Comparison of ENCODE assay signal across 12 mouse cellular contexts in the genomic region with DNA sequence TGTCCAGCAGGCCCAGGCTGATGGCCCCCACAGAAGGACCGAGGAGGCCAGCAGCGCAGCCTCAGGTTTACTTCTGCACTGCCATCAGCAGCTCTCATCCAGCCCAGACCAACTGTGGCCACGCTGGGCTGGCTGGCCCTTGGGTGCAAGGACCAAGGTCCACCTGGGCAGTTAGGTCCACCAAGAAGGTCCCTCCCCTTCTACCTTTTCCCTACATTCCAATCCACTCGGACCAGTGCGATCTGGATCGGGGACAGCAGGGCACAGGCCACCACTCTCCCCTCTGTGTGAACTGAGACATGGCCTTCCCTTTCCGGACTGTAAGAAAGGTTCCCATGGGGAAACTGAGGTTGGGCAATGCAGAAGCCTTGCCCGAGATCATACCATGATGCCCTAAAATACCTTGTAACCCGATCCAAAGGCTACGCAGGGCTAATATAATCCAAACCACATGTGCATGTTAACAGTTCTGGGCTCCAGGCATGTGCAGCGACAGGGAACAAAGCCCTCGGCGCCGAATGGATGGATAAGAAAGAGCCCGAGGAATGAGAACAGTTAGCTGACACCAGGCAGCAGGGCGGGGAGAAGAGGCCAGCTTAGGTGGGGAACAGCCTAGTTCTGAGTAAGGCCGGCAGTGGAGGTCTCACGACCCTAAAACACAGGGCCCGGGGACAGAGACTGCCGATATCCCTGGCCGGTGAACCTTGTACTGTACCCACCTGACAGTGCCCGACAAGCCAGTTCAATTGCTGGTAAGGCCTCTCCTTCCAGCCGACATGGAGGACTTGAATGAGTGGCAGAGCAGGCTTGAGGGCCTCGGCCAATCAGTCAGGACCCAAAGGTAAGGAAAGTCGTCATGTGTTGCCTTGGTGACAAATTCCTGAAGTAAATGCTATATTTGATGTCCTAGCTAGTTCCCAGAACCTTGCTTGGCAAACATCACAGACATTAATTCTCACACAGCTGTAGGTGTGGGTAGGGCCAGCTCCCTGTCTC. TPM values are rescaled to one million over a fixed set of nuclear protein-coding genes. Genes with fewer than 3 reads are reported as not detected.
A peak's percentile ranks its signal among the peaks of the same experiment; 100 is the strongest.
DNase-seq lines count a peak whose midpoint lies in the region; ATAC-seq and TF ChIP-seq lines count a peak whose summit lies in the region.
"Had no signal": no experiment of that assay in that cellular context is flagged by ENCODE, and none has a peak within 500 bp of the region (broad histone marks: within the 10 kb centered on the region; RNA-seq: fewer than 3 reads in every experiment).

No protein-coding gene starts in this region.

- no peak overlapping the region for H3K4me2 ChIP-seq in forebrain, postnatal 0 days (ENCODE audit: low read depth)
- H3K4me2 ChIP-seq in kidney, embryonic 15.5 days: no peak overlapping the region
- H3K4me2 ChIP-seq in liver, embryonic 14.5 days (ENCODE audit: low read depth): no peak overlapping the region

- H3K4me3 ChIP-seq in forebrain, embryonic 10.5 days: no peak overlapping the region
- no peak overlapping the region for H3K4me3 ChIP-seq in forebrain, postnatal 0 days (ENCODE audit: low read depth, low read length)
- no peak overlapping the region for H3K4me3 ChIP-seq in kidney, embryonic 15.5 days (replicated peaks)
- H3K4me3 ChIP-seq in liver, embryonic 14.5 days (ENCODE audit: insufficient read depth in 1 of 2, low read depth in 2 of 2, low read length in 2 of 2): no peak overlapping the region
- no peak overlapping the region for H3K4me3 ChIP-seq in cerebellum, adult 2 months (replicated peaks; ENCODE audit: insufficient read depth, low read depth, low read length)
- H3K4me3 ChIP-seq: erythroblast, embryonic 14.5 days; heart, adult 2 months had no signal

- no peaks in the 10 kb centered on the region for H3K9me3 ChIP-seq in forebrain, embryonic 10.5 days
- H3K9me3 ChIP-seq in forebrain, postnatal 0 days (ENCODE audit: low read length): no peaks in the 10 kb centered on the region
- H3K9me3 ChIP-seq in kidney, embryonic 15.5 days (replicated peaks): no peaks in the 10 kb centered on the region
- H3K9me3 ChIP-seq in liver, embryonic 14.5 days (ENCODE audit: control insufficient read depth, low read length): no peaks in the 10 kb centered on the region

- no peak for TF ChIP-seq POLR2A in cerebellum, adult 2 months (IDR thresholded peaks at IDR 0.05; ENCODE audit: borderline replicate concordance, insufficient read depth, low read length)

- no peak overlapping the region for H3K9ac ChIP-seq in forebrain, postnatal 0 days
- no peak overlapping the region for H3K9ac ChIP-seq in kidney, embryonic 15.5 days
- H3K9ac ChIP-seq in liver, embryonic 14.5 days (replicated peaks): no peak overlapping the region

- no peaks in the 10 kb centered on the region for H3K27me3 ChIP-seq in forebrain, embryonic 10.5 days (ENCODE audit: poor library complexity, severe bottlenecking)
- no peaks in the 10 kb centered on the region for H3K27me3 ChIP-seq in forebrain, postnatal 0 days (ENCODE audit: insufficient read depth, low read length)
- no peaks in the 10 kb centered on the region for H3K27me3 ChIP-seq in kidney, embryonic 15.5 days
- no peaks in the 10 kb centered on the region for H3K27me3 ChIP-seq in liver, embryonic 14.5 days (ENCODE audit: control insufficient read depth, insufficient read depth, low read length)
- no peaks in the 10 kb centered on the region for H3K27me3 ChIP-seq in cerebellum, adult 2 months (ENCODE audit: control insufficient read depth, insufficient read depth, low read length)
- H3K27me3 ChIP-seq: Patski had no signal

- no peak for ATAC-seq in forebrain, postnatal 0 days
- ATAC-seq in kidney, embryonic 15.5 days (replicated peaks; ENCODE audit: low FRiP score): peak; percentile 80
- ATAC-seq in liver, embryonic 14.5 days (ENCODE audit: insufficient read depth): peak; percentile 52; the same call in 1 of the 2 replicates
- ATAC-seq: Patski had no signal

- peaks cover 14% of the 10 kb centered on the region for H3K4me1 ChIP-seq in forebrain, embryonic 10.5 days
- H3K4me1 ChIP-seq in forebrain, postnatal 0 days (ENCODE audit: insufficient read depth): no peaks in the 10 kb centered on the region
- peaks cover 9% of the 10 kb centered on the region for H3K4me1 ChIP-seq in kidney, embryonic 15.5 days
- 0 out of 4 replicates have a peak, but pooled peaks cover 0 to 4% of the 10 kb centered on the region in 2 experiments for H3K4me1 ChIP-seq in liver, embryonic 14.5 days (replicated peaks; ENCODE audit: control insufficient read depth in 2 of 2, insufficient read depth in 2 of 2, low read length in 1 of 2)
- H3K4me1 ChIP-seq in cerebellum, adult 2 months (ENCODE audit: control insufficient read depth, insufficient read depth, low read length): no peaks in the 10 kb centered on the region

- DNase-seq in forebrain, embryonic 10.5 days (ENCODE audit: extremely low spot score, low spot score): no peak
- DNase-seq in forebrain, postnatal 0 days: no peak
- peak; percentile 36 for DNase-seq in embryo, embryonic 11.5 days (ENCODE audit: low read depth, low spot score)
- no peak for DNase-seq in liver, embryonic 14.5 days (ENCODE audit: low read depth in 3 of 3, low spot score in 3 of 3)
- DNase-seq in cerebellum, adult 2 months: no peak
- DNase-seq in thymus, postnatal 0 days (ENCODE audit: low spot score): no peak
- no peak for DNase-seq in left cerebral cortex, adult 11 months (ENCODE audit: low spot score)
- DNase-seq: heart, adult 2 months; midbrain, embryonic 14.5 days had no signal

- 70% methylated on average over 25 of the region's 25 CpGs for WGBS in forebrain, embryonic 10.5 days
- WGBS in forebrain, postnatal 0 days: 71% methylated on average over 25 of the region's 25 CpGs
- 47% methylated on average over 25 of the region's 25 CpGs for WGBS in kidney, embryonic 15.5 days
- 65% methylated on average over 25 of the region's 25 CpGs for WGBS in liver, embryonic 14.5 days (ENCODE audit: insufficient replicate concordance)
- 74% methylated on average over 25 of the region's 25 CpGs for WGBS in cerebellum, adult 2 months

- peak overlapping the region; percentile 56 for H3K27ac ChIP-seq in forebrain, embryonic 10.5 days
- no peak overlapping the region for H3K27ac ChIP-seq in forebrain, postnatal 0 days (ENCODE audit: low read depth, low read length)
- H3K27ac ChIP-seq in kidney, embryonic 15.5 days: peak overlapping the region; percentile 79
- H3K27ac ChIP-seq in liver, embryonic 14.5 days: no peak overlapping the region
- no peak overlapping the region for H3K27ac ChIP-seq in cerebellum, adult 2 months (ENCODE audit: insufficient read depth, low read length)
- H3K27ac ChIP-seq: heart, adult 2 months had no signal

- no peak for TF ChIP-seq CTCF in forebrain, postnatal 0 days (IDR thresholded peaks at IDR 0.05; ENCODE audit: low read depth)
- TF ChIP-seq CTCF in liver, embryonic 14.5 days (IDR thresholded peaks at IDR 0.05; ENCODE audit: low read depth): no peak
- no peak for TF ChIP-seq CTCF in cerebellum, adult 2 months (IDR thresholded peaks at IDR 0.05; ENCODE audit: borderline replicate concordance, insufficient read depth, low read depth, low read length)

- no peak for TF ChIP-seq EP300 in liver, embryonic 14.5 days (IDR thresholded peaks at IDR 0.05; ENCODE audit: low read depth)

- H3K36me3 ChIP-seq in forebrain, embryonic 10.5 days (replicated peaks): peaks cover 6% of the 10 kb centered on the region
- no peaks in the 10 kb centered on the region; the same call in 1 of the 2 replicates for H3K36me3 ChIP-seq in forebrain, postnatal 0 days (ENCODE audit: insufficient read depth)
- H3K36me3 ChIP-seq in kidney, embryonic 15.5 days: peaks cover under 1% of the 10 kb centered on the region; the same call in 1 of the 2 replicates
- no peaks in the 10 kb centered on the region for H3K36me3 ChIP-seq in liver, embryonic 14.5 days (replicated peaks; ENCODE audit: control insufficient read depth, insufficient read depth, low read depth)

RNA-seq across cellular contexts. Expression of gene Ptges2, which starts 13.0 kb away (rescaled TPM):
- polyA plus RNA-seq in forebrain, embryonic 10.5 days (2016; fragmentation: Nextera tagmentation; extraction: Ambion mirVana): 23.8 and 26.4 TPM in 2 replicates
- 32.1 and 37.5 TPM in 2 replicates for total RNA-seq in forebrain, postnatal 0 days (2014; rRNA removed)
- polyA plus RNA-seq in forebrain, postnatal 0 days (2015; fragmentation: Nextera tagmentation; extraction: Ambion mirVana): 54.9 and 58.6 TPM in 2 replicates
- polyA plus RNA-seq in kidney, embryonic 15.5 days (2015; fragmentation: Nextera tagmentation; extraction: Ambion mirVana): 30.5 and 31.2 TPM in 2 replicates
- polyA plus RNA-seq in liver, embryonic 14.5 days (2012; rRNA removed): 7.9 and 11.6 TPM in 2 replicates
- 11.4 and 14.0 TPM in 2 replicates for polyA plus RNA-seq in liver, embryonic 14.5 days (2014; fragmentation: Nextera tagmentation; extraction: Ambion mirVana)
- polyA plus RNA-seq in cerebellum, adult 2 months (2012; rRNA removed): 60.9 and 61.1 TPM in 2 replicates
- polyA plus RNA-seq in thymus, postnatal 0 days (2015; fragmentation: Nextera tagmentation; extraction: Ambion mirVana): 17.8 and 18.5 TPM in 2 replicates

RNA-seq across cellular contexts. Expression of gene Lcn2, which starts 20.7 kb away (rescaled TPM):
- not detected in 2 replicates for polyA plus RNA-seq in forebrain, embryonic 10.5 days (2016; fragmentation: Nextera tagmentation; extraction: Ambion mirVana)
- total RNA-seq in forebrain, postnatal 0 days (2014; rRNA removed): 0.54 and 1.2 TPM in 2 replicates
- polyA plus RNA-seq in forebrain, postnatal 0 days (2015; fragmentation: Nextera tagmentation; extraction: Ambion mirVana): 0.63 and 1.0 TPM in 2 replicates
- 6.8 and 9.1 TPM in 2 replicates for polyA plus RNA-seq in kidney, embryonic 15.5 days (2015; fragmentation: Nextera tagmentation; extraction: Ambion mirVana)
- 29.8 and 30.2 TPM in 2 replicates for polyA plus RNA-seq in liver, embryonic 14.5 days (2012; rRNA removed)
- polyA plus RNA-seq in liver, embryonic 14.5 days (2014; fragmentation: Nextera tagmentation; extraction: Ambion mirVana): 41.1 and 65.1 TPM in 2 replicates
- polyA plus RNA-seq in cerebellum, adult 2 months (2012; rRNA removed): 0.48 and 1.0 TPM in 2 replicates
- 4.3 and 6.3 TPM in 2 replicates for polyA plus RNA-seq in thymus, postnatal 0 days (2015; fragmentation: Nextera tagmentation; extraction: Ambion mirVana)
- polyA plus RNA-seq: midbrain, embryonic 14.5 days had no signal

RNA-seq across cellular contexts. Expression of gene 1110008P14Rik, which starts 27.0 kb away (rescaled TPM):
- polyA plus RNA-seq in forebrain, embryonic 10.5 days (2016; fragmentation: Nextera tagmentation; extraction: Ambion mirVana): 36.3 and 37.5 TPM in 2 replicates
- 197 and 210 TPM in 2 replicates for total RNA-seq in forebrain, postnatal 0 days (2014; rRNA removed)
- polyA plus RNA-seq in forebrain, postnatal 0 days (2015; fragmentation: Nextera tagmentation; extraction: Ambion mirVana): 160 and 186 TPM in 2 replicates
- 47.1 and 52.1 TPM in 2 replicates for polyA plus RNA-seq in kidney, embryonic 15.5 days (2015; fragmentation: Nextera tagmentation; extraction: Ambion mirVana)
- 32.6 and 39.6 TPM in 2 replicates for polyA plus RNA-seq in liver, embryonic 14.5 days (2012; rRNA removed)
- 38.7 and 40.8 TPM in 2 replicates for polyA plus RNA-seq in liver, embryonic 14.5 days (2014; fragmentation: Nextera tagmentation; extraction: Ambion mirVana)
- polyA plus RNA-seq in cerebellum, adult 2 months (2012; rRNA removed): 284 and 338 TPM in 2 replicates
- 66.9 and 77.3 TPM in 2 replicates for polyA plus RNA-seq in thymus, postnatal 0 days (2015; fragmentation: Nextera tagmentation; extraction: Ambion mirVana)

RNA-seq across cellular contexts. Expression of gene Naif1, which starts 41.5 kb away (rescaled TPM):
- polyA plus RNA-seq in forebrain, embryonic 10.5 days (2016; fragmentation: Nextera tagmentation; extraction: Ambion mirVana): 6.6 and 6.7 TPM in 2 replicates
- 3.8 and 4.5 TPM in 2 replicates for total RNA-seq in forebrain, postnatal 0 days (2014; rRNA removed)
- polyA plus RNA-seq in forebrain, postnatal 0 days (2015; fragmentation: Nextera tagmentation; extraction: Ambion mirVana): 2.4 and 3.9 TPM in 2 replicates
- polyA plus RNA-seq in kidney, embryonic 15.5 days (2015; fragmentation: Nextera tagmentation; extraction: Ambion mirVana): 6.3 and 6.8 TPM in 2 replicates
- polyA plus RNA-seq in liver, embryonic 14.5 days (2012; rRNA removed): 1.3 and 1.4 TPM in 2 replicates
- 1.6 and 2.0 TPM in 2 replicates for polyA plus RNA-seq in liver, embryonic 14.5 days (2014; fragmentation: Nextera tagmentation; extraction: Ambion mirVana)
- polyA plus RNA-seq in cerebellum, adult 2 months (2012; rRNA removed): 3.3 TPM in 2 replicates
- 5.4 and 6.2 TPM in 2 replicates for polyA plus RNA-seq in thymus, postnatal 0 days (2015; fragmentation: Nextera tagmentation; extraction: Ambion mirVana)

RNA-seq across cellular contexts. Expression of gene Slc25a25, which starts 42.5 kb away (rescaled TPM):
- 25.0 and 26.3 TPM in 2 replicates for polyA plus RNA-seq in forebrain, embryonic 10.5 days (2016; fragmentation: Nextera tagmentation; extraction: Ambion mirVana)
- total RNA-seq in forebrain, postnatal 0 days (2014; rRNA removed): 55.4 and 62.5 TPM in 2 replicates
- polyA plus RNA-seq in forebrain, postnatal 0 days (2015; fragmentation: Nextera tagmentation; extraction: Ambion mirVana): 38.3 and 40.9 TPM in 2 replicates
- polyA plus RNA-seq in kidney, embryonic 15.5 days (2015; fragmentation: Nextera tagmentation; extraction: Ambion mirVana): 20.4 and 20.7 TPM in 2 replicates
- 5.4 and 6.0 TPM in 2 replicates for polyA plus RNA-seq in liver, embryonic 14.5 days (2012; rRNA removed)
- 5.5 and 7.0 TPM in 2 replicates for polyA plus RNA-seq in liver, embryonic 14.5 days (2014; fragmentation: Nextera tagmentation; extraction: Ambion mirVana)
- 67.0 and 76.2 TPM in 2 replicates for polyA plus RNA-seq in cerebellum, adult 2 months (2012; rRNA removed)
- polyA plus RNA-seq in thymus, postnatal 0 days (2015; fragmentation: Nextera tagmentation; extraction: Ambion mirVana): 16.3 and 18.9 TPM in 2 replicates

Comparison
In these comparisons a context has a peak if more than half of its experiments do, and no peak if none do; other contexts are left out.
1. H3K27ac ChIP-seq: peak in forebrain, embryonic 10.5 days (single experiment) and kidney, embryonic 15.5 days (single experiment); none in forebrain, postnatal 0 days (single experiment), liver, embryonic 14.5 days (single experiment) and cerebellum, adult 2 months (single experiment).